Mouse (Mus musculus) forebrain, embryonic 15.5 days (tissue): Measurements from ENCODE around the gene Foxn1. TPM values are rescaled to one million over a fixed set of nuclear protein-coding genes. Genes with fewer than 3 reads are reported as not detected.
A peak's percentile ranks its signal among the peaks of the same experiment; 100 is the strongest.

ENCODE experiments used
- ATAC-seq: fragments of 200-750 bp; cut with Nextera tagmentation; replicated peaks from 2 replicates; pipeline ENCODE4 v1.8.0; 2017; ENCODE audit warnings: mild to moderate bottlenecking, moderate TSS enrichment, moderate library complexity
- H3K27ac ChIP-seq: fragments of 300-500 bp; sonication (generic); replicated peaks from 2 replicates; pipeline ENCODE4 v1.5.1; 2015; ENCODE audit warnings: mild to moderate bottlenecking, inconsistent platforms
- H3K27me3 ChIP-seq: fragments of 300-500 bp; sonication (generic); 2 replicates; pipeline ENCODE4 v1.6.1; 2015; ENCODE audit warnings: inconsistent platforms
- H3K36me3 ChIP-seq: fragments of 300-500 bp; sonication (generic); 2 replicates; pipeline ENCODE4 v1.6.1; 2015; ENCODE audit warnings: mild to moderate bottlenecking, inconsistent platforms
- H3K4me1 ChIP-seq: fragments of 300-500 bp; sonication (generic); 2 replicates; pipeline ENCODE4 v1.6.1; 2015; ENCODE audit warnings: inconsistent platforms
- H3K4me2 ChIP-seq: fragments of 300-500 bp; sonication (generic); replicated peaks from 2 replicates; pipeline ENCODE4 v1.6.1; 2015; ENCODE audit warnings: mild to moderate bottlenecking, inconsistent platforms
- H3K4me3 ChIP-seq: fragments of 300-500 bp; sonication (generic); 2 replicates; pipeline ENCODE4 v1.5.1; 2015; ENCODE audit warnings: mild to moderate bottlenecking, inconsistent platforms
- H3K9ac ChIP-seq: fragments of 300-500 bp; sonication (generic); replicated peaks from 2 replicates; pipeline ENCODE4 v1.6.1; 2015; ENCODE audit warnings: mild to moderate bottlenecking, inconsistent platforms
- H3K9me3 ChIP-seq: fragments of 300-500 bp; sonication (generic); 2 replicates; pipeline ENCODE4 v1.6.1; 2016; ENCODE audit warnings: inconsistent platforms
- WGBS: fragments of 180-500 bp; shearing (Covaris S2); methylation state at CpG from one replicate; pipeline ENCODE4 v1.1.7; 2015; ENCODE audit warnings: mixed read lengths; 5-methylcytosine and 5-hydroxymethylcytosine counted together
- polyA plus RNA-seq: library from polyadenylated mRNA; unstranded; fragments of >200 nt; fragmentation: Nextera tagmentation; extraction: Ambion mirVana; gene quantifications from 2 replicates; pipeline ENCODE4 v1.2.1, GENCODE M21; 2015

Gene Foxn1
- polyA plus RNA-seq, 1 experiment from 2014 or later: not detected

- ATAC-seq: no peak
- Histone ChIP-seq H3K27me3 (no peaks in the 10 kb centered on the region), H3K4me2 (no peak overlapping the region), H3K36me3 (no peaks in the 10 kb centered on the region), H3K9ac (no peak overlapping the region), H3K9me3 (no peaks in the 10 kb centered on the region), H3K27ac (no peak overlapping the region), H3K4me1 (no peaks in the 10 kb centered on the region), H3K4me3 (no peak overlapping the region)
- 87% methylated on average over 12 of the region's 12 CpGs for WGBS
These were observed 34.0 kb upstream of the Foxn1 start for GRCm38 (mm10) chr11:78420263-78420889.

DNA sequence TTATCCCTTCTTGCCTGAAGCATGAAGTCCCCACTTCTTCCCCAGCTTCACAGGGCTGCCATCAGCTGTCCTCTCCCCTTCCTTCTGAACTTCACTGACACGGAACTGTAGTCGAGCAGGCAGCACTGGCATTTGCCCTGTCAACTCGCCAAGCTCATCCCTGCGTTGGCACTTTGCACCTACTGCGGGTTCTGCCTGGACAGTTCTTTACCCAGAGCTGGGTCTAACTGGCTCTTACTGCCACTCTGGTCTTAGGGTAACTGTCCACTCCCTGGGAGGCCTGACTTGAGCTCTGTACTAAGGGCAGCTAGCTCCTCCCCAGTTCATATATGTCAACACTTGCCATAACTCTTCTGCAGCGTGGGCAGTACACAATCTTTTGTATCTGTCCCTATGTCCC, 30.5 kb upstream of the Foxn1 start:
- no peak for ATAC-seq
- H3K9ac ChIP-seq: no peak overlapping the region
- H3K4me3 ChIP-seq: no peak overlapping the region
- H3K4me1 ChIP-seq: 0 out of 2 replicates have a peak, but pooled peaks cover 2% of the 10 kb centered on the region
- H3K27me3 ChIP-seq: no peaks in the 10 kb centered on the region
- H3K4me2 ChIP-seq: no peak overlapping the region
- H3K27ac ChIP-seq: no peak overlapping the region
- H3K36me3 ChIP-seq: no peaks in the 10 kb centered on the region
- WGBS: 88% methylated on average over 6 of the region's 6 CpGs
- H3K9me3 ChIP-seq: no peaks in the 10 kb centered on the region

- Histone ChIP-seq H3K9me3 (no peaks in the 10 kb centered on the region), H3K4me1 (0 out of 2 replicates have a peak, but pooled peaks cover 2% of the 10 kb centered on the region), H3K4me2 (no peak overlapping the region), H3K27ac (no peak overlapping the region), H3K27me3 (no peaks in the 10 kb centered on the region), H3K36me3 (no peaks in the 10 kb centered on the region), H3K4me3 (no peak overlapping the region), H3K9ac (no peak overlapping the region)
- ATAC-seq: no peak
- WGBS: 77% methylated on average over 6 of the region's 6 CpGs
These were observed 26.5 kb upstream of the Foxn1 start for GRCm38 (mm10) chr11:78412861-78413260.

- Histone ChIP-seq H3K27ac (no peak overlapping the region), H3K4me3 (no peak overlapping the region), H3K9ac (no peak overlapping the region), H3K27me3 (no peaks in the 10 kb centered on the region), H3K36me3 (no peaks in the 10 kb centered on the region), H3K9me3 (no peaks in the 10 kb centered on the region), H3K4me2 (no peak overlapping the region), H3K4me1 (0 out of 2 replicates have a peak, but pooled peaks cover 2% of the 10 kb centered on the region)
- ATAC-seq: no peak
- 68% methylated on average over 6 of the region's 6 CpGs for WGBS
These were observed 26.0 kb upstream of the Foxn1 start for GRCm38 (mm10) chr11:78412324-78412850.

DNA sequence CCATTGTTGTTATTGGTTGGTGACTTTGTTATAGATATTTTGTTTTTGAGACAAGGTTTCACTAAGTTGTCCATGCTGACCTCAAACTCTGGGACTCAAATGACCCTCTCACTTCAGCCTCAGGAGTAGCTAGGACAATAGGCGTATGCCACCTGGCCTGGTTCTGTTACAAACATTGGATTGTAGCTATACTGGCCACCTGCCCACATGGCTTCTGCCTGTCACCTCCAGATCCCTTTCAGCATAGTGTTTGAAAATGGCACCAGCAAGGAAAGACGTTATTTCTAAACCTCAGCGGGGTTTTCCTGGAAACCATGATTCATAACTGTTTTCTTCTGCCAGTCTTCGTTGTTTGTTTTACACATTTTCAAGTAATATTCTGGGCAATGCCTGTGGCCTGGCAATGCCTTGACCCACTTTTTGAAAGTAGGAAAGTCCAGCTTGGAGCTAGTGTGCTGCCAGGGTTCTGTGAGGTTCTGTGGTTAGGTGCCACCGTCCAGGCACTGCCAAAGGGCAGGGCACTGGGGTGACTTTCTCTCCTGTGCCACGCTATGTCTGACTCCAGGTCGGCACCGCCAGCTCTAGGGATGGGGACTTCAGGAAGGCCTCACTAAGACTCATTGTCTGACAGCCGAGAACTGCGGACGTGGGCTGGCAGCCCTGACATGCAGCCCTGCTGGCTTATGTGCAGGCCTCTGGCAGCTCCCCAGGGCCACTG, 25.4 kb upstream of the Foxn1 start:
- no peak overlapping the region for H3K4me3 ChIP-seq
- no peaks in the 10 kb centered on the region for H3K9me3 ChIP-seq
- H3K27me3 ChIP-seq: no peaks in the 10 kb centered on the region
- H3K9ac ChIP-seq: no peak overlapping the region
- H3K27ac ChIP-seq: no peak overlapping the region
- H3K4me1 ChIP-seq: 0 out of 2 replicates have a peak, but pooled peaks cover 2% of the 10 kb centered on the region
- WGBS: 70% methylated on average over 11 of the region's 11 CpGs
- H3K36me3 ChIP-seq: no peaks in the 10 kb centered on the region
- ATAC-seq: no peak
- H3K4me2 ChIP-seq: no peak overlapping the region

- ATAC-seq: no peak
- H3K27me3 ChIP-seq: no peaks in the 10 kb centered on the region
- H3K27ac ChIP-seq: no peak overlapping the region
- H3K4me3 ChIP-seq: no peak overlapping the region
- H3K9me3 ChIP-seq: no peaks in the 10 kb centered on the region
- 90% methylated on average over 9 of the region's 9 CpGs for WGBS
- H3K4me1 ChIP-seq: 0 out of 2 replicates have a peak, but pooled peaks cover 2% of the 10 kb centered on the region
- H3K9ac ChIP-seq: no peak overlapping the region
- H3K4me2 ChIP-seq: no peak overlapping the region
- H3K36me3 ChIP-seq: no peaks in the 10 kb centered on the region
These were observed 22.2 kb upstream of the Foxn1 start for GRCm38 (mm10) chr11:78408256-78409240.

- H3K36me3 ChIP-seq: no peaks in the 10 kb centered on the region
- no peaks in the 10 kb centered on the region for H3K9me3 ChIP-seq
- H3K27ac ChIP-seq: no peak overlapping the region
- no peak for ATAC-seq
- no peak overlapping the region for H3K4me2 ChIP-seq
- H3K4me3 ChIP-seq: no peak overlapping the region
- peaks cover 6% of the 10 kb centered on the region for H3K4me1 ChIP-seq
- 77% methylated on average over 6 of the region's 6 CpGs for WGBS
- no peaks in the 10 kb centered on the region for H3K27me3 ChIP-seq
- H3K9ac ChIP-seq: no peak overlapping the region
These were observed 15.7 kb upstream of the Foxn1 start for GRCm38 (mm10) chr11:78402062-78402461.

- WGBS: 82% methylated on average over 3 of the region's 3 CpGs
- H3K9me3 ChIP-seq: no peaks in the 10 kb centered on the region
- H3K4me3 ChIP-seq: no peak overlapping the region
- no peaks in the 10 kb centered on the region for H3K36me3 ChIP-seq
- no peak for ATAC-seq
- H3K4me2 ChIP-seq: no peak overlapping the region
- no peak overlapping the region for H3K9ac ChIP-seq
- no peaks in the 10 kb centered on the region for H3K27me3 ChIP-seq
- no peak overlapping the region for H3K27ac ChIP-seq
- peaks cover 7% of the 10 kb centered on the region for H3K4me1 ChIP-seq
These were observed 15.1 kb upstream of the Foxn1 start for GRCm38 (mm10) chr11:78401469-78401868.

GRCm38 (mm10) chr11:78400936-78401335, 14.6 kb upstream of the Foxn1 start:
- 71% methylated on average over 3 of the region's 3 CpGs for WGBS
- no peak overlapping the region for H3K4me2 ChIP-seq
- peaks cover 7% of the 10 kb centered on the region for H3K4me1 ChIP-seq
- H3K27ac ChIP-seq: no peak overlapping the region
- no peaks in the 10 kb centered on the region for H3K36me3 ChIP-seq
- no peaks in the 10 kb centered on the region for H3K27me3 ChIP-seq
- no peak overlapping the region for H3K9ac ChIP-seq
- no peak for ATAC-seq
- H3K4me3 ChIP-seq: no peak overlapping the region
- no peaks in the 10 kb centered on the region for H3K9me3 ChIP-seq

DNA sequence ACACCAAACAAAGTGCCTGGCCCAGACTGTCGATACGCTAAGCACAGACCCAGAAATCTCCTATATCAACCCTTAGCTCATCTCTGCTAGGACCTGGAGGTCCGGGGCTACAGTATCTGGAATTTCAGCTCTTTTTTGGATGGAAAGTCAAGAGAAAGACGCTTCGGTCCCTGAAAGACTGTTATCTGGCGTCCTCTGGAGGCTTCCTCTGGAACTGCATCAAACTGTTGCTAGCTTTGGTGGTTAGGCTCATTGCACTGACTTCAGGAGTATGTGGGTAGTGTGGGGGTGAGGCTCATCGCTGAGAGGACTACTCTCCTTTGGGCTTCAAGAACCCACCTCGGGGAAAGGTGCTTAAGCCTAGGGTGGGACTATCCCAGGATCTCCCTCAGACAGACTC, 13.3 kb upstream of the Foxn1 start:
- Histone ChIP-seq H3K9me3 (no peaks in the 10 kb centered on the region), H3K27me3 (no peaks in the 10 kb centered on the region), H3K4me3 (no peak overlapping the region), H3K36me3 (no peaks in the 10 kb centered on the region), H3K9ac (no peak overlapping the region), H3K4me1 (peaks cover 7% of the 10 kb centered on the region), H3K4me2 (no peak overlapping the region), H3K27ac (no peak overlapping the region)
- WGBS: 17% methylated on average over 8 of the region's 8 CpGs
- no peak for ATAC-seq

DNA sequence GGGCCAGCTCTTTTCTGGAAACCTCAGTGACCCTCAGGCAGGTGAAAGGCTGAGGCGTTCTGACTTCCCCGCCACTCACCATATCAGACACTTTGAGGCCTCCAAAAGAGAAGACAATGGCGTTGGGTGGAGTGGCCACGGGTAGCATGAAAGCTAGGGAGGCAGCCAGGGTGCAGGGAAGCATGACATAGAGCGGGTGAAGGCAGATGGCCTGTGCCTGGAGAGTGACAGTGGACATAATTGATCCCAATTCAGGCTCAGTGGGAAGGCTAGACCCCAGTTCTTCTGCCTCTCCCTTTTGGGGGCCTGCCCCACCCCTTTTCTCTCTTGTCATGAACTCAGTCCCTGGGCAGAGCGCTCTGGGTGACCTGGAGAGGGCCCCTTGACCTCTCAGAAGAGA, 11.9 kb upstream of the Foxn1 start:
- Histone ChIP-seq H3K27ac (no peak overlapping the region), H3K9me3 (no peaks in the 10 kb centered on the region), H3K4me1 (peaks cover 7% of the 10 kb centered on the region), H3K9ac (no peak overlapping the region), H3K4me3 (no peak overlapping the region), H3K36me3 (no peaks in the 10 kb centered on the region), H3K27me3 (no peaks in the 10 kb centered on the region), H3K4me2 (no peak overlapping the region)
- 80% methylated on average over 6 of the region's 6 CpGs for WGBS
- no peak for ATAC-seq

GRCm38 (mm10) chr11:78397397-78397796, 11.0 kb upstream of the Foxn1 start:
- no peak for ATAC-seq
- Histone ChIP-seq H3K4me3 (peak overlapping the region; percentile 25), H3K36me3 (no peaks in the 10 kb centered on the region), H3K9me3 (no peaks in the 10 kb centered on the region), H3K27me3 (no peaks in the 10 kb centered on the region; the same call in 1 of the 2 replicates), H3K9ac (no peak overlapping the region), H3K4me1 (peaks cover 7% of the 10 kb centered on the region), H3K4me2 (peak overlapping the region; percentile 42), H3K27ac (no peak overlapping the region)
- 9% methylated on average over 18 of the region's 18 CpGs for WGBS
